Mouse (Mus musculus) E14TG2a.4 (cell line): ENCODE measurements around the gene Ndufs7.
A peak's percentile ranks its signal among the peaks of the same experiment; 100 is the strongest.
"Not testable (repeated sequence)": the region's sequence is repeated elsewhere in the genome, so short reads cannot be mapped to it uniquely, and the experiment has no call there.

Experiments used
- H3K27me3 ChIP-seq: 2 replicates; pipeline ENCODE4 v1.6.1; 2014; ENCODE audit warnings: low read length, control low read depth; ENCODE audit not compliant: insufficient read depth
- H3K36me3 ChIP-seq: 2 replicates; pipeline ENCODE4 v1.6.1; 2014; ENCODE audit warnings: low read length, control low read depth; ENCODE audit not compliant: insufficient read depth
- H3K4me1 ChIP-seq: replicated peaks from 2 replicates; pipeline ENCODE4 v1.6.1; 2014; ENCODE audit warnings: low read depth, low read length, control low read depth
- H3K4me3 ChIP-seq: replicated peaks from 2 replicates; pipeline ENCODE4 v1.5.1; 2014; ENCODE audit warnings: mild to moderate bottlenecking, low read length
- H3K9me3 ChIP-seq: 2 replicates; pipeline ENCODE4 v1.6.1; 2014; ENCODE audit warnings: low read length, control low read depth
- CTCF ChIP-seq: conservative IDR thresholded peaks from 2 replicates; pipeline ENCODE4 v1.5.1; 2014; ENCODE audit warnings: low read length
- NANOG ChIP-seq: IDR thresholded peaks from 2 replicates; pipeline ENCODE4 v1.6.1; 2014; ENCODE audit warnings: borderline replicate concordance, low read length, mixed read lengths
- POU5F1 ChIP-seq: IDR thresholded peaks from 2 replicates; pipeline ENCODE4 v1.6.1; 2014; ENCODE audit warnings: low read length, borderline replicate concordance

The Ndufs7 gene

GRCm38 (mm10) chr10:80248971-80249640, at the start of gene Ndufs7:
Gene Ndufs7, plus strand, starts transcription at chr10:80249121.
- Histone ChIP-seq H3K9me3 (no peaks in the 10 kb centered on the region), H3K4me3 (peak within 1 kb of the TSS; percentile 99), H3K27me3 (no peaks in the 10 kb centered on the region), H3K36me3 (peaks cover 45% of the 10 kb centered on the region), H3K4me1 (peaks cover 59% of the 10 kb centered on the region)
- TF ChIP-seq CTCF (no peak), NANOG (no peak), POU5F1 (no peak)

DNA sequence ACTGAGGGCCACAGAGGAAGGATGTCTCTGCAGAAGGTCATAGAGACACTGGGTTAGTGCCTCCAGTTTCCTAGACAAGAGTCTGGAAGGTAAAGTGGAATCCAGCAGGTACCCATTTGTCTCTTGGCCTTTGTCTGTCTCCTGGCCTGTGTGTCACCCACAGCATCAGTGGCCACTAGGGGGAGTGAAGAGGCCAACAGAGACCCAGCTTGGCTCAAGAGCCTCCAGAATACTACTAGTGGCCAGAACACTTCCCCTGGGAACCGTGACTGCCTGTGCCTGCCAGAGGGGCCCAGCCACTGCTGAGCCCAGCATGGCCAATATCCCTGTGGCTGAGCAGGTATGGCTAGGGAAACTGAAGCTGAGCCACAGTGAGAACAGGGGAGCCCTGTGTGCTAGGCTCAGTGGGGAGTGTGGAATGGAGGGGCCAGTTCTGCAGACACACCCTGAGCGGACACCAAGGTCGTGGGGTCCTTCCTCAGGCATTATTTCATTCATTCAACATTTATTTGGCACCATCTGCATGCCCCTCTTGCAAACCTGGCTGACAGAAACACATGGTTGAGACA, 49.4 kb upstream of the Ndufs7 start:
- Histone ChIP-seq H3K4me3 (no peak overlapping the region), H3K4me1 (peaks cover 51% of the 10 kb centered on the region), H3K36me3 (no peaks in the 10 kb centered on the region), H3K27me3 (peaks cover 10% of the 10 kb centered on the region; the same call in 1 of the 2 replicates), H3K9me3 (no peaks in the 10 kb centered on the region)
- TF ChIP-seq CTCF: peak; percentile 88
- TF ChIP-seq POU5F1: no peak

DNA sequence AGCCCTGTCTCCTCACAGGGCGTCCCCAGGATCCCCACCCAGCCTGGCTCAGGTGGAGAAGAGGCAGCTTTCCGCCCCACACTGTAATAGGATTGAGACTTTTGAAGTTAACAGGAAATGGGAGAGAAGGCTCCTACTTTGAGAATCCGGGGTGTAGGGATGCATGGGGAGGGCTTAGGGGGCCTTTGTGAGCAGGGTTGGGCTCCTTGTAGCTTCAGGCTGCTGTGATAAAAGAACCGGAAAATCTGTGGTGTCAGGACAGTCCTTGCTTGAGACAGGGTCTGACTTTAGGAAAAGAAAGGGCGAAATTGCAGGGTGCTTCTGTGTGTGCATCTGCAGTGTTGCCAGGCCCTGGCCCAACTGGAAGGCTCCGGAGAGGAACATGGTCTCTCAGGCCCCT, 48.4 kb upstream of the Ndufs7 start:
- Histone ChIP-seq H3K36me3 (no peaks in the 10 kb centered on the region), H3K27me3 (peaks cover 11% of the 10 kb centered on the region), H3K4me3 (peak overlapping the region; percentile 41), H3K4me1 (peaks cover 58% of the 10 kb centered on the region), H3K9me3 (no peaks in the 10 kb centered on the region)
- no peak for TF ChIP-seq POU5F1
- TF ChIP-seq CTCF: no peak
- no peak for TF ChIP-seq NANOG

DNA sequence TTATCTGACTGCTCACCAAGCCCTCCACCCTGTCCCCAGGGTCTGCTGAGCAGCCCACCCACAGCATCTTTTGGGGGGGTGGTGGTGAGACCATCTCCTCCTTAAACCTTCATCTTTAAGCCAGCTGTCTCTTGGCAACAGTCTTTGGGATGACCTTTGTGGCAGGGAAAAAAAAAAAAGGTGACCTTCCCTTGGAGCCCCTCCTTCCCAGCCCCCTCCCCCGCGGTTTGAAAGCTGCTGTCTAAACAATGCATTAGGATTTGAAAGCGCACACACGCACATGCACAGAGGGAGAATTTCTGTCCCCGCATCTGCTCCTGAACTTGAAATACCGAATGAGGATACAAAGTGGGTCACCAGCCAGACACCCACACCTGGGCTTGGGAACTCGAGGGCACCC, 44.9 kb upstream of the Ndufs7 start:
- Histone ChIP-seq H3K4me1 (peaks cover 78% of the 10 kb centered on the region), H3K36me3 (no peaks in the 10 kb centered on the region), H3K27me3 (peaks cover 20% of the 10 kb centered on the region), H3K4me3 (no peak overlapping the region; the same call in 1 of the 2 replicates), H3K9me3 (no peaks in the 10 kb centered on the region)
- TF ChIP-seq CTCF: no peak
- no peak for TF ChIP-seq NANOG
- no peak for TF ChIP-seq POU5F1

DNA sequence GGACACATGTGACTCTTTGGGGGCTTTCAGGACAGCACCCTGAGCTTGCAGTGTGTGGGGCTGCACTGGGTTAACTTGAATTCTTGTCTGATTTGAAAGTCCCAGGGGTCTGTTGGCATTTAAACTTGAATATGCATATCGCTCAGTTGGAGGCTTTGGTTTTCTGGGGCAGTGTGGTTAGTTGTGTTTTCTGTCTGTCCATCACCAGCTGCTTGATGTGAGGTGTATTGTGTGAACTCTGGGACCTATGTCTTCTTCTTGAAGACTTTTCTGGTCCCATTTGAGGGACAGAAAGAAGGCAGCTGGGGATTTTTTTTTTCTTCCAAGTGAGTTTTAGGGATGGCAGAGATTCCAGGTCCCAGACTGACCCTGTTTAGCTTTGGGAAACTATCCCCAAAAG, 41.7 kb upstream of the Ndufs7 start:
- Histone ChIP-seq H3K9me3 (no peaks in the 10 kb centered on the region), H3K27me3 (peaks cover 31% of the 10 kb centered on the region)
- TF ChIP-seq CTCF (no peak), POU5F1 (no peak), NANOG (no peak)

GRCm38 (mm10) chr10:80207676-80208075, 41.2 kb upstream of the Ndufs7 start:
- Histone ChIP-seq H3K9me3 (no peaks in the 10 kb centered on the region), H3K36me3 (no peaks in the 10 kb centered on the region), H3K4me1 (peaks cover 59% of the 10 kb centered on the region), H3K27me3 (peaks cover 31% of the 10 kb centered on the region), H3K4me3 (0 out of 2 replicates have a peak overlapping the region, but pooled peaks have one; percentile 3)
- TF ChIP-seq CTCF: no peak
- TF ChIP-seq NANOG: no peak
- no peak for TF ChIP-seq POU5F1

More for the DNA sequence above, 41.7 kb upstream of the Ndufs7 start:
- Histone ChIP-seq H3K4me1 (peaks cover 64% of the 10 kb centered on the region), H3K36me3 (no peaks in the 10 kb centered on the region), H3K4me3 (no peak overlapping the region)

DNA sequence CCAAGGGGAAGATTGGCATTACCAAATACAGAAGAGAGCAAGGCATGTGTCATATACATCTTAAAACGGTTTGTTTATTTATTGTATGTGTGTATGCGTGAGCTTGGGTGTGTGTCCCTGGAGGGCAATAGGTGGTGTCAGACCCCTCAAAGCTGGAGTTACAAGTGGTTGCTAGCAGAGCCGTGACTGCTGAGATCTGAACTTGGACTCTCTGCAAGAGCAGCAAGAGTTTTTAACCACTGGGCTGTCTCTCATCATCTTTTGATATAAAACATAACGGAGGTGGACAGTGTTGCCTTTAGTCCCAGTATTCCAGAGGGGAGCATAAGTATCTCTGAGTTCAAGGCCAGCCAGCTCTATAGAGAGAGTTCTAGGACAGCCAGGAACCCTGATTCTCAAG, 40.7 kb upstream of the Ndufs7 start:
- Histone ChIP-seq H3K4me1 (peaks cover 57% of the 10 kb centered on the region), H3K9me3 (no peaks in the 10 kb centered on the region), H3K4me3 (no peak overlapping the region), H3K36me3 (no peaks in the 10 kb centered on the region), H3K27me3 (peaks cover 31% of the 10 kb centered on the region)
- TF ChIP-seq CTCF (no peak), NANOG (no peak), POU5F1 (no peak)

GRCm38 (mm10) chr10:80208841-80209371, 40.0 kb upstream of the Ndufs7 start:
- no peaks in the 10 kb centered on the region for H3K9me3 ChIP-seq
- no peaks in the 10 kb centered on the region for H3K36me3 ChIP-seq
- H3K27me3 ChIP-seq: peaks cover 31% of the 10 kb centered on the region
- TF ChIP-seq NANOG (no peak), POU5F1 (no peak), CTCF (no peak)
- peaks cover 55% of the 10 kb centered on the region for H3K4me1 ChIP-seq
- peak overlapping the region; percentile 46 for H3K4me3 ChIP-seq

- H3K27me3 ChIP-seq: peaks cover 28% of the 10 kb centered on the region
- not testable (repeated sequence) for H3K36me3 ChIP-seq, H3K9me3 ChIP-seq, H3K4me3 ChIP-seq
- peaks cover 54% of the 10 kb centered on the region for H3K4me1 ChIP-seq
Measured at GRCm38 (mm10) chr10:80211547-80212103, 37.3 kb upstream of the Ndufs7 start.
